Mouse (Mus musculus) forebrain, embryonic 16.5 days (tissue): Measurements from ENCODE around the gene Gpr1. TPM values are rescaled to one million over a fixed set of nuclear protein-coding genes. Genes with fewer than 3 reads are reported as not detected.
A peak's percentile ranks its signal among the peaks of the same experiment; 100 is the strongest.

Experiments used
- ATAC-seq: fragments of 200-750 bp; cut with Nextera tagmentation; 2 replicates; pipeline ENCODE4 v1.8.0; 2017; ENCODE audit warnings: mild to moderate bottlenecking, moderate library complexity
- H3K27ac ChIP-seq: fragments of 300-500 bp; sonication (generic); 2 replicates; pipeline ENCODE4 v1.5.1; 2014; ENCODE audit warnings: low read length, control low read depth
- H3K27me3 ChIP-seq: fragments of 300-500 bp; sonication (generic); replicated peaks from 2 replicates; pipeline ENCODE4 v1.6.1; 2014; ENCODE audit warnings: low read length; ENCODE audit not compliant: control insufficient read depth, insufficient read depth
- H3K36me3 ChIP-seq: fragments of 300-500 bp; sonication (generic); 2 replicates; pipeline ENCODE4 v1.6.1; 2014; ENCODE audit not compliant: control insufficient read depth, insufficient read depth
- H3K4me1 ChIP-seq: fragments of 300-500 bp; sonication (generic); replicated peaks from 2 replicates; pipeline ENCODE4 v1.6.1; 2014; ENCODE audit warnings: low read length; ENCODE audit not compliant: control insufficient read depth, insufficient read depth
- H3K4me2 ChIP-seq: fragments of 300-500 bp; sonication (generic); 2 replicates; pipeline ENCODE4 v1.6.1; 2014; ENCODE audit warnings: mild to moderate bottlenecking, low read length, control low read depth
- H3K4me3 ChIP-seq: fragments of 300-500 bp; sonication (generic); replicated peaks from 2 replicates; pipeline ENCODE4 v1.5.1; 2014; ENCODE audit warnings: mild to moderate bottlenecking, low read length, control low read depth
- H3K9ac ChIP-seq: fragments of 300-500 bp; sonication (generic); replicated peaks from 2 replicates; pipeline ENCODE4 v1.6.1; 2014; ENCODE audit warnings: low read depth, low read length, control low read depth
- H3K9me3 ChIP-seq: fragments of 300-500 bp; sonication (generic); 2 replicates; pipeline ENCODE4 v1.6.1; 2016; ENCODE audit warnings: low read length; ENCODE audit not compliant: control insufficient read depth
- WGBS: fragments of 180-500 bp; shearing (Covaris S2); extraction: QIAGEN DNeasy Blood & Tissue Kit; methylation state at CpG from one replicate; pipeline ENCODE4 v1.1.7; 2014; 5-methylcytosine and 5-hydroxymethylcytosine counted together
- polyA plus RNA-seq: library from polyadenylated mRNA; unstranded; fragments of >200 nt; fragmentation: Nextera tagmentation; extraction: Ambion mirVana; gene quantifications from 2 replicates; pipeline ENCODE4 v1.2.1, GENCODE M21; 2015

Gene Gpr1
- polyA plus RNA-seq, 1 experiment from 2014 or later, result 0.56 TPM

GRCm38 (mm10) chr1:63237371-63237770 lies 23.0 kb upstream of the Gpr1 start:
- Histone ChIP-seq H3K4me3 (no peak overlapping the region), H3K9ac (no peak overlapping the region), H3K4me1 (0 out of 2 replicates have a peak, but pooled peaks cover 3% of the 10 kb centered on the region), H3K27ac (no peak overlapping the region), H3K27me3 (no peaks in the 10 kb centered on the region), H3K36me3 (no peaks in the 10 kb centered on the region), H3K4me2 (no peak overlapping the region), H3K9me3 (no peaks in the 10 kb centered on the region)
- 17% methylated on average over 5 of the region's 5 CpGs for WGBS
- ATAC-seq, result peak; percentile 38; the same call in 1 of the 2 replicates

DNA sequence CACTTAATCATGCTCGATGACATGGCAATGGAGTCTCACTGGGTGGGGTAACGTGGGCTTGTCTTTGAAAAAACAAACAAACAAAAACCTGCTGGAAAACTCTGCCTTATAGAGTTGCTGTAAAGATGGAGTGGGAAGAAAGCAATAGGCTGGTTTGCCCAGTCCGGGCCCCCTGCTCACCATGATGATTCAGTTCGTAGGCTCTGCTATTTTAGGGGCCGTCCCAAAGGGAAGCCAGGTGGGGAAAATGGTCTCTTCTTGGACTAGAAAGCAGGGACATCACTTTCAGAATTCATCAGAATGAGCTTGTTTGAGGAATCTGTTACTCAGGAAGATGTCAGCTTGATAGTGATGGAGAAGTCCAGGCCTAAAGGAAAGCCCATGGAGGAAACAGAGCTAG lies 12.9 kb upstream of the Gpr1 start:
- ATAC-seq, result no peak
- no peaks in the 10 kb centered on the region for H3K36me3 ChIP-seq
- H3K4me3 ChIP-seq, result no peak overlapping the region
- 86% methylated on average over 5 of the region's 5 CpGs for WGBS
- no peaks in the 10 kb centered on the region for H3K4me1 ChIP-seq
- H3K9ac ChIP-seq, result no peak overlapping the region
- no peaks in the 10 kb centered on the region for H3K27me3 ChIP-seq
- no peak overlapping the region for H3K27ac ChIP-seq
- no peak overlapping the region for H3K4me2 ChIP-seq
- H3K9me3 ChIP-seq, result no peaks in the 10 kb centered on the region

DNA sequence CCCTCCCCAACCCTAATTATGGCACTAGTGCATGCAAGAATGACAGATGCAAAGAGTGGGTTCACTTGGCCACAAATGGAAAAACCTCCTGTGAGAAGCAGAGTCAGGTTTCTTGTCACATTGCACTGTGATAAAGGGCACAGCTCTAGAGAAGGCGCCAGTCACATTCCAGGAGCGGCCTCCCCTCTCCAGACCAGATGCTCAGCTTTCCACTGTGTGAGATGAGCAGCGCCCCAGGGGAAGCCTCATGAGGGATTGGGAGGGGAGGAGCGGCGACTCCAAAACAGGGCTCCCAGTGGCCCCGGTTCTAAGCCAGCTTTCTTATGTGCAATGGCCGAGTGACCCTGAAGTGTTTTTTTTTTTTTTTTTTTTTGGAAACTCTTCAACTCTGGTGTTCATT lies 11.5 kb upstream of the Gpr1 start:
- Histone ChIP-seq H3K4me1 (no peaks in the 10 kb centered on the region), H3K4me3 (no peak overlapping the region), H3K9ac (no peak overlapping the region), H3K27ac (no peak overlapping the region), H3K9me3 (no peaks in the 10 kb centered on the region), H3K36me3 (no peaks in the 10 kb centered on the region), H3K4me2 (no peak overlapping the region), H3K27me3 (no peaks in the 10 kb centered on the region)
- WGBS, result 12% methylated on average over 7 of the region's 7 CpGs
- ATAC-seq, result no peak

- H3K9ac ChIP-seq, result no peak overlapping the region
- no peak overlapping the region for H3K27ac ChIP-seq
- H3K27me3 ChIP-seq, result no peaks in the 10 kb centered on the region
- 89% methylated on average over 4 of the region's 4 CpGs for WGBS
- H3K4me1 ChIP-seq, result no peaks in the 10 kb centered on the region
- H3K4me2 ChIP-seq, result no peak overlapping the region
- H3K4me3 ChIP-seq, result no peak overlapping the region
- ATAC-seq, result no peak
- H3K36me3 ChIP-seq, result no peaks in the 10 kb centered on the region
- H3K9me3 ChIP-seq, result no peaks in the 10 kb centered on the region
Measured at GRCm38 (mm10) chr1:63225009-63225408, 10.7 kb upstream of the Gpr1 start.

GRCm38 (mm10) chr1:63219277-63219676 lies 4.9 kb upstream of the Gpr1 start:
- ATAC-seq, result no peak
- H3K9me3 ChIP-seq, result no peaks in the 10 kb centered on the region
- no peak overlapping the region for H3K9ac ChIP-seq
- H3K4me2 ChIP-seq, result no peak overlapping the region
- H3K27me3 ChIP-seq, result no peaks in the 10 kb centered on the region
- H3K4me3 ChIP-seq, result no peak overlapping the region
- H3K4me1 ChIP-seq, result peaks cover under 1% of the 10 kb centered on the region; the same call in 1 of the 2 replicates
- WGBS, result 91% methylated on average over 4 of the region's 4 CpGs
- no peaks in the 10 kb centered on the region for H3K36me3 ChIP-seq
- H3K27ac ChIP-seq, result no peak overlapping the region

DNA sequence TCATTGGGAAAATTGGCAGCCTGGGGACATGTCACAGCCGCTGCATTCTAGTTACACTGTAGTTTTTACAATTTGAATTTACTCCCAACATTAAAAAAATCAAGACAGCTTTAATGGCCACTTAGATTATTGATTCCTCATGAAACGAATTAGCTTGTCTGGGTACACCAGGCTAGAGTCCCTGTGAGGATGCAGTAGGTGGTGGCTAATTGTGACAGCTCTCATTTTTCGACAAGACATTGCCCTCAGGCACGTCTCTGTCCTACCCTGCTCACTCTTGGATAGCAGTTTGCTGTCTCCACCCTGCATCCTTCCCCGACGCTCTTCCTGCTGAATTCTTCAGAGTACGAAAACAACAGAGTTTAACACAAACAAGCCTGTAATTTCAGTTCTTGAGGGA lies 288 bp upstream of the Gpr1 start:
- Histone ChIP-seq H3K4me1 (peaks cover 7% of the 10 kb centered on the region), H3K9ac (no peak overlapping the region), H3K27me3 (0 out of 2 replicates have a peak, but pooled peaks cover 2% of the 10 kb centered on the region), H3K27ac (no peak overlapping the region), H3K9me3 (no peaks in the 10 kb centered on the region), H3K36me3 (no peaks in the 10 kb centered on the region), H3K4me2 (no peak overlapping the region), H3K4me3 (no peak overlapping the region)
- 56% methylated on average over 7 of the region's 7 CpGs for WGBS
- ATAC-seq, result no peak

- WGBS, result 15% methylated on average over 22 of the region's 22 CpGs
- ATAC-seq, result peak; percentile 57; the same call in 1 of the 2 replicates
- 0 out of 2 replicates have a peak, but pooled peaks cover 2% of the 10 kb centered on the region for H3K27me3 ChIP-seq
- H3K36me3 ChIP-seq, result no peaks in the 10 kb centered on the region
- peak overlapping the region; percentile 42; the same call in 1 of the 2 replicates for H3K9ac ChIP-seq
- peak overlapping the region; percentile 49 for H3K4me2 ChIP-seq
- H3K27ac ChIP-seq, result no peak overlapping the region
- H3K4me3 ChIP-seq, result peak overlapping the region; percentile 23
- H3K4me1 ChIP-seq, result peaks cover 7% of the 10 kb centered on the region
- H3K9me3 ChIP-seq, result no peaks in the 10 kb centered on the region
Measured at GRCm38 (mm10) chr1:63213478-63214270, 669 bp downstream of the Gpr1 start.

GRCm38 (mm10) chr1:63209861-63210529 lies 4.3 kb downstream of the Gpr1 start:
- Histone ChIP-seq H3K9ac (no peak overlapping the region), H3K36me3 (no peaks in the 10 kb centered on the region), H3K27ac (no peak overlapping the region), H3K4me2 (no peak overlapping the region), H3K27me3 (0 out of 2 replicates have a peak, but pooled peaks cover 2% of the 10 kb centered on the region), H3K4me1 (peaks cover 7% of the 10 kb centered on the region), H3K4me3 (no peak overlapping the region), H3K9me3 (no peaks in the 10 kb centered on the region)
- 11% methylated on average over 6 of the region's 6 CpGs for WGBS
- no peak for ATAC-seq

- Histone ChIP-seq H3K27me3 (0 out of 2 replicates have a peak, but pooled peaks cover 2% of the 10 kb centered on the region), H3K4me1 (peaks cover 12% of the 10 kb centered on the region), H3K9ac (no peak overlapping the region), H3K4me3 (no peak overlapping the region), H3K9me3 (no peaks in the 10 kb centered on the region), H3K4me2 (no peak overlapping the region), H3K36me3 (no peaks in the 10 kb centered on the region), H3K27ac (no peak overlapping the region)
- no peak for ATAC-seq
- 91% methylated on average over 3 of the region's 3 CpGs for WGBS
Measured at GRCm38 (mm10) chr1:63207607-63208006, 6.7 kb downstream of the Gpr1 start.
